Mouse (Mus musculus) heart, embryonic 11.5 days (tissue): ENCODE data around the gene Bcl2l11. TPM values are rescaled to one million over a fixed set of nuclear protein-coding genes. Genes with fewer than 3 reads are reported as not detected.

Experiments used
- ATAC-seq: fragments of 200-750 bp; cut with Nextera tagmentation; replicated peaks from 2 replicates; pipeline ENCODE4 v1.8.0; 2017; ENCODE audit warnings: moderate library complexity; ENCODE audit not compliant: insufficient number of reproducible peaks, low FRiP score, low TSS enrichment
- H3K27ac ChIP-seq: fragments of 300-500 bp; sonication (generic); 2 replicates; pipeline ENCODE4 v1.5.1; 2014; ENCODE audit warnings: mild to moderate bottlenecking, low read depth, low read length
- H3K27me3 ChIP-seq: fragments of 300-500 bp; sonication (generic); 2 replicates; pipeline ENCODE4 v1.6.1; 2014; ENCODE audit warnings: mild to moderate bottlenecking, low read length, mixed read lengths; ENCODE audit not compliant: control insufficient read depth, insufficient read depth
- H3K36me3 ChIP-seq: fragments of 300-500 bp; sonication (generic); 2 replicates; pipeline ENCODE4 v1.6.1; 2014; ENCODE audit warnings: mild to moderate bottlenecking, low read length, moderate library complexity, mixed read lengths; ENCODE audit not compliant: control insufficient read depth, insufficient read depth
- H3K4me1 ChIP-seq: fragments of 300-500 bp; sonication (generic); 2 replicates; pipeline ENCODE4 v1.6.1; 2014; ENCODE audit warnings: low read length; ENCODE audit not compliant: control insufficient read depth, insufficient read depth
- H3K4me2 ChIP-seq: fragments of 300-500 bp; sonication (generic); 2 replicates; pipeline ENCODE4 v1.6.1; 2014; ENCODE audit warnings: mild to moderate bottlenecking, moderate library complexity
- H3K4me3 ChIP-seq: fragments of 300-500 bp; sonication (generic); 2 replicates; pipeline ENCODE4 v1.5.1; 2014; ENCODE audit warnings: low read depth, low read length
- H3K9ac ChIP-seq: fragments of 300-500 bp; sonication (generic); 2 replicates; pipeline ENCODE4 v1.6.1; 2014; ENCODE audit warnings: mild to moderate bottlenecking, low read depth, low read length, moderate library complexity
- H3K9me3 ChIP-seq: fragments of 300-500 bp; sonication (generic); replicated peaks from 2 replicates; pipeline ENCODE4 v1.6.1; 2016; ENCODE audit warnings: low read length; ENCODE audit not compliant: control insufficient read depth
- WGBS: fragments of 180-500 bp; shearing (Covaris S2); extraction: QIAGEN DNeasy Blood & Tissue Kit; methylation state at CpG from one replicate; pipeline ENCODE4 v1.1.7; 2014; ENCODE audit not compliant: insufficient replicate concordance; 5-methylcytosine and 5-hydroxymethylcytosine counted together
- polyA plus RNA-seq: library from polyadenylated mRNA; unstranded; fragments of >200 nt; fragmentation: Nextera tagmentation; extraction: Ambion mirVana; gene quantifications from 2 replicates; pipeline ENCODE4 v1.2.1, GENCODE M21; 2014

The Bcl2l11 gene
- polyA plus RNA-seq, result 11.3 and 15.2 TPM in 2 replicates

GRCm38 (mm10) chr2:128125635-128126470, at the start of gene Bcl2l11:
Gene Bcl2l11 (plus strand): TSS chr2:128126038.
- H3K4me3 ChIP-seq, result peak within 1 kb of the TSS; percentile 57
- H3K9ac ChIP-seq, result peak within 1 kb of the TSS; percentile 78
- H3K27ac ChIP-seq, result peak within 1 kb of the TSS; percentile 85
- peaks cover 21% of the 10 kb centered on the region for H3K27me3 ChIP-seq
- H3K9me3 ChIP-seq, result no peaks in the 10 kb centered on the region
- peaks cover 20% of the 10 kb centered on the region for H3K4me1 ChIP-seq
- peak; percentile 85 for ATAC-seq
- under 1% methylated on average over 72 of the region's 76 CpGs for WGBS
- H3K4me2 ChIP-seq, result peak within 1 kb of the TSS; percentile 99
- peaks cover 3% of the 10 kb centered on the region; the same call in 1 of the 2 replicates for H3K36me3 ChIP-seq

- 74% methylated on average over 4 of the region's 4 CpGs for WGBS
- Histone ChIP-seq H3K4me1 (no peaks in the 10 kb centered on the region), H3K9ac (no peak overlapping the region), H3K4me3 (no peak overlapping the region), H3K27ac (no peak overlapping the region), H3K4me2 (no peak overlapping the region), H3K27me3 (0 out of 2 replicates have a peak, but pooled peaks cover 5% of the 10 kb centered on the region), H3K9me3 (no peaks in the 10 kb centered on the region), H3K36me3 (no peaks in the 10 kb centered on the region)
- ATAC-seq, result no peak
These were observed 48.9 kb upstream of the Bcl2l11 start for GRCm38 (mm10) chr2:128076936-128077335.

DNA sequence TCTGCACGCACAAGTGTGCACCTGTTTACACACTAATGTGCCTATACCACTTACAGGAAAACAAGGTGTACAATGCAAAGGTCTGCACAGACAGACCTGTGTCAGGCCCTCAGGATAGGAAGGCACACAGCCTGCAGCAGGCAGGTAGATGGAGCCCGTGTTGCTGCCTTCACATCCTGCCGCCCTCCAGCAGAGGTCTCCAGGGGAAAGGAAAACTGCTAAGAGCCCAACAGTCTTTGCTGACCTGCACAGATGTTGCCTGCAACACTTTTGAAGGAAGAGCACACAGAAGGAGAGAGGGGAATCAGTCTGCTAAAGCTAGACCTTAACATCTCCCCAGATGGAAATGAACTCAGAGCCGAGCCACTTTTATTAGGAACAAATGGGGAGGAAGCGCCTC, 47.0 kb upstream of the Bcl2l11 start:
- no peak for ATAC-seq
- no peak overlapping the region for H3K9ac ChIP-seq
- H3K4me2 ChIP-seq, result no peak overlapping the region
- no peaks in the 10 kb centered on the region for H3K36me3 ChIP-seq
- 0 out of 2 replicates have a peak, but pooled peaks cover 5% of the 10 kb centered on the region for H3K27me3 ChIP-seq
- WGBS, result 34% methylated on average over 5 of the region's 5 CpGs
- no peaks in the 10 kb centered on the region; the same call in 1 of the 2 replicates for H3K4me1 ChIP-seq
- H3K4me3 ChIP-seq, result no peak overlapping the region
- H3K27ac ChIP-seq, result no peak overlapping the region
- H3K9me3 ChIP-seq, result no peaks in the 10 kb centered on the region

- Histone ChIP-seq H3K4me2 (no peak overlapping the region), H3K4me1 (no peaks in the 10 kb centered on the region; the same call in 1 of the 2 replicates), H3K27me3 (0 out of 2 replicates have a peak, but pooled peaks cover 5% of the 10 kb centered on the region), H3K9ac (no peak overlapping the region), H3K36me3 (no peaks in the 10 kb centered on the region), H3K27ac (no peak overlapping the region), H3K4me3 (no peak overlapping the region), H3K9me3 (no peaks in the 10 kb centered on the region)
- WGBS, result 67% methylated on average over 6 of the region's 6 CpGs
- no peak for ATAC-seq
These were observed 46.5 kb upstream of the Bcl2l11 start for GRCm38 (mm10) chr2:128079316-128079715.

- Histone ChIP-seq H3K9me3 (no peaks in the 10 kb centered on the region), H3K4me3 (no peak overlapping the region), H3K27me3 (no peaks in the 10 kb centered on the region), H3K4me2 (no peak overlapping the region), H3K27ac (no peak overlapping the region), H3K36me3 (no peaks in the 10 kb centered on the region), H3K9ac (no peak overlapping the region), H3K4me1 (peaks cover 13% of the 10 kb centered on the region)
- no peak for ATAC-seq
- WGBS, result 9% methylated on average over 3 of the region's 3 CpGs
These were observed 42.0 kb upstream of the Bcl2l11 start for GRCm38 (mm10) chr2:128083844-128084243.

GRCm38 (mm10) chr2:128084607-128085006, 41.2 kb upstream of the Bcl2l11 start:
- no peaks in the 10 kb centered on the region for H3K36me3 ChIP-seq
- no peaks in the 10 kb centered on the region for H3K27me3 ChIP-seq
- ATAC-seq, result no peak
- H3K4me2 ChIP-seq, result no peak overlapping the region
- peaks cover 13% of the 10 kb centered on the region for H3K4me1 ChIP-seq
- WGBS, result 36% methylated on average over 5 of the region's 5 CpGs
- H3K9ac ChIP-seq, result no peak overlapping the region
- H3K9me3 ChIP-seq, result no peaks in the 10 kb centered on the region
- H3K27ac ChIP-seq, result no peak overlapping the region
- no peak overlapping the region for H3K4me3 ChIP-seq

GRCm38 (mm10) chr2:128085481-128085880, 40.4 kb upstream of the Bcl2l11 start:
- Histone ChIP-seq H3K36me3 (no peaks in the 10 kb centered on the region), H3K9ac (no peak overlapping the region), H3K9me3 (no peaks in the 10 kb centered on the region), H3K27ac (no peak overlapping the region), H3K4me3 (no peak overlapping the region), H3K4me2 (no peak overlapping the region), H3K4me1 (peaks cover 13% of the 10 kb centered on the region), H3K27me3 (no peaks in the 10 kb centered on the region)
- ATAC-seq, result no peak
- 93% methylated on average over 1 of the region's 1 CpGs for WGBS

DNA sequence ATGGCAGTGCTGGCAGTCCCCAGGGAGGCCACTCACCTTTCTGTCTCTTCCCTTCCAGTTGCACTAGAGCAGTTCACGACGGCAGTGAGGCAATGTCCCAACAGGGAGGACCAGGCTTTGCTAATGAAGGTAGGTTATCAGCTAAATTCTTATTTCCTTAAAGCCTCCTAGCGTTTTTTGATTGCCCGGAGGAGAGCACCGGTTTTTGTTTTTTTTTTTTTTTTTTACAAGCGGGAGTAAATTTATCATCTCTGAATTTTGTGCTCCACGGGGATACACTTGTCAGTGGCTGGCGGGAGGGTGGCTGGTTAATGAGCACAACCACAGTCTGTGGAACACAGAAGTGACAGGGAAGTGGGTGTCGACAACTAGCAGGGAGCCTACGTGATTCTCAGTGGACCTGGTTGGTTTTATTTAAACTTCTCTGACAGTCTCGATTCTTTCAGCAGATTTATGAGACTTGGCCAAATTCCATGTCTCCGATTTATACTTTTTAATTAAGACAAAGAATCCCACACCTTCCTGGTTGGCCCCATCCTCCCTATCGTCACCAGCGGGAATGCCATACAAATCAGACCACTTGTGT, 39.4 kb upstream of the Bcl2l11 start:
- WGBS, result 42% methylated on average over 14 of the region's 14 CpGs
- no peaks in the 10 kb centered on the region for H3K27me3 ChIP-seq
- no peak for ATAC-seq
- H3K4me1 ChIP-seq, result peaks cover 13% of the 10 kb centered on the region
- H3K4me2 ChIP-seq, result peak overlapping the region; percentile 16; the same call in 1 of the 2 replicates
- H3K9me3 ChIP-seq, result no peaks in the 10 kb centered on the region
- no peak overlapping the region for H3K9ac ChIP-seq
- H3K4me3 ChIP-seq, result no peak overlapping the region
- H3K27ac ChIP-seq, result no peak overlapping the region
- no peaks in the 10 kb centered on the region for H3K36me3 ChIP-seq
